Mouse (Mus musculus): Measurements from ENCODE around the gene Mtcl1.

The Mtcl1 gene

DNA sequence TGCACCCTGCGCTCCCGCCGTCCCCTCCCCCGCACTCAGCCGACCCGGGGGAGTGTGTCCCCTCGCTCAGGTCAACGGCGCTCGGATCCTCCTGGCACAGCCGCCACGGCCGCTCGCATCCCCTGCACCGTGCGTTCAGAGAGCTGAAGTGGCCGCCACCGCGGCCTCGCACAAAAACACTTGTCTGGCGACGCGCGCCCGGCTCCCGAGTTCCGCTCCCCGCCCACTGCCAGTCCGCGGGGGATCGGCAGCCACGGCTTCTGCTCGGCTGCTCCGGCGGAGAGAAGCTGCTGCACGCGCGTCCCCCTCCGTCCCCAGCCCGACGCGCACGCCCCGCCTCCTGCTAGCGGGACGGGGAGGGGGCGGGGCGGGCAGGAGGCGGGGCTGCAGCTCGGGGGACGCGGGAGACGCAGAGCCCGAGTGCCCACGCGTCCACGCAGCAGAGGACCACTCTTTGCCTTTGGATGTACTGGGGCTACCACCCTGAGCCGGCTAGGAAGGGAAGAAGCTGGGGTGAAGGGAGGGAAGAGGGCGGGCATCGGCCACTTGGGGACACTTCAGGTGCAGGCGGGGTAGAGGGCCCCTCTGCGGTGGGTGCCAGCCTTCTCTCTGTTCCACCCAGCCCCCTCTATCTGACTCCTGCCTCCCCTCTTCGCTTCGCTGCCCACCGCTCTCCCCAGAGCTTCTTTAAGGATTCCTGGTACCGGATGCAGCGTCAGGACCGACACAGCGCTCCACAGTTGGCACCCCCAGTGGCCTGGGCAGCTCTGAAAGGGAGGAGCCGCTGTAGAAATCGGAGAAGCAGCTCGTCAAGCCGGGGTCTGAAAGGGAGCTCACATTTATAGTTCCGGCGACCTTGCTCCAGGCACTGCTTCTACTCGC lies at the start of gene Mtcl1:
TSS of gene Mtcl1 (minus strand) at position 291 of the 882 bp plus-strand sequence.
- peak; percentile 76 for DNase-seq

DNA sequence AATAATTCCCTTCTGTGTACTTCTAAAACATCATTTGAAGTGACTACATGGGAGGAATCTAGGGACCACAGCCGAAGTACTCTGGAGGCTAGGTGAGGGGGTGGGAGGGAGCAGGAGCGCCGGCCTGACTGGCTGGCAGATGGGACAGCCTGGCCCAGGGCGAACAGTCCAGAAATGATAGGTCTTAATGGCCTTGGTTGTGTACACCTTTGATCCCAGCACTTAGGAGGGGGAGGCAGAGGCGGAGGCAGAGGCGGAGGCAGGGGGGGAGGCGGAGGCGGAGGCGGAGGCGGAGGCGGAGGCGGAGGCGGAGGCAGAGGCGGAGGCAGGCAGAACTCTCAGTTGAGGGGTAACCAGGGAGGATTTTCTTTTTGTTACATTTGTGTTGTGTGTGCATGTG lies 49.0 kb upstream of the Mtcl1 start:
- no peak for DNase-seq

DNA sequence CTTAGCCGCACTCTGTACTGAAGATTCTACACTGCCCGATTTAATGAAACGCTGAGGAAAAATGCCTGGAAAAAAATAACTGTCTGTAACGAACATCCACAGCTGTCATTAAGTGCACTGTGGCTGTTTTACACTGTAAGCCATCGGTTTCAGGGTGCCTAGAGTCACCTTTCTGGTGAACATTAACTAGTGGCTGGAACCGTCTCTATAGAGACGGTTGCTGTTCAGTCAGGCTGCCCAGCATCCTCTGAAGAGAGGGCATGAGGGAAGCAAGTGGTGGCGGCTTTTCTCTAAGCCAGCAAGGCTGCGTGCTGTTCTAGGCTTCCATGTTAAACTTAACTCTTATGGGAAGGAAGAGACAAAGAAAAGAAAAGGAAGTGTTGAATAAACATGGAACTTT lies 47.0 kb upstream of the Mtcl1 start:
- no peak for DNase-seq

DNA sequence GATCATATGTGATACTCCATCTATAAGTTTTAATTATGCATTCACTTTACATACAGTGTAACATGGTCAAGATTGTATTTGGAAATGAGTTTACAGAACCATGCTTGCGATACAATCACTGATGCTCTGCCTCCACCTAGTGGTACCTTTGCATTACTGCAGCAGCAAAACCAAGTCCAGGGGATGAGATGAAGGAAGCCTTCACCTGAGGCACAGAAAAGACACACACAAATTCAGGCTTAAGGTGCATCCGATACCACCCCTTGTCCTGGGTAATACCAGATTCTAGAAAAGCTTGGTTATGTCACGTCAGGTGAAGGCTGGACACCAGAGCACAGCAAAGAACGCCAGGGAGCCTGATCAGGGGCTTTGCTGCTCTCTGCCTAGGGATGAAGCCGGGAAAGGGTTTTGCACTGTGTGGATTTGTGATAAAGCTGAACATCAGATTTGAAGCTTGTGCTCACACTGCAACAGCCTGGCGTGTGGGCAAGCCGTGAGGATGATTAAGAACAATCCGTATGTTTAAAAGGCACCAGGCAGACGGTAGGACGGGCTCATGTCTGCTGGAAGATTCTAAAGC lies 40.6 kb upstream of the Mtcl1 start:
- peak; percentile 39 for DNase-seq

DNA sequence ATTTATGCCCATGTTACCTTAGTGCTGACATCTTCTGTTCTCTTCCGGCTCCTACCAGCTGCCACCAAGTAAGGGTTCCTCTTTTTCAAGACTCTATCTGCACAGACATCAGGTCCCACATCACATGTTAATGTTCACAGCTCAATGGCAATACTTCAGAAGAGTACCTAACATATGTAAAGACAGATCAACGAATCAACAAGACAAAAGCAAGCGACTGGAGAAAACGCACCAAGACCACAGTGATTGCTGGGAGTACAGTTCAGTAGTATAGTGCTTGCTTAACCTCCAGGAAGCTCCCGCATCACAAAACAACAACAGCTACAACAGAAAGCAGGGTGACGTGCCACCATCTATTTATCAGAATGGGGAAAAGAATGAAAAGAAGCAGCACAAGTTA lies 37.0 kb upstream of the Mtcl1 start:
- DNase-seq: no peak

DNA sequence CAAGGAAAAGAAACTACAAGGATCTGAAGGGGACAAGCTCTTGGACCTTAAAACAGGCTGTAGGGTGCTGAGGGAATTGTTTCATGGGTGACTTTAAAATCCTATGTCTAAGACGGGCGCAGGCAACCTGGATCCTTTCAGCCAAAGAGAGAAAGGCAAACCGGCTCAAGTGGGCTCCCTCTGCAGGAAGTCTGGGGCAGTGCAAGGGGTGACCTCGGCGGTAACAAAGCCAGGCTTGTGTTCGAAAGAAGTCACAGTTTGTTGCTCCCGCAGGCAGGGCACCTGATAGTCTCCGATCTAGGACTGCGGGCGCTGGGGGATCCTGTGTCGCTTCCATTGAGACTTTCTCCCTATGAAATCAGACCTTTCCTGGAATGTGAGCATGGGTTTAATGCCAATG lies 36.2 kb upstream of the Mtcl1 start:
- DNase-seq: peak; percentile 79

DNA sequence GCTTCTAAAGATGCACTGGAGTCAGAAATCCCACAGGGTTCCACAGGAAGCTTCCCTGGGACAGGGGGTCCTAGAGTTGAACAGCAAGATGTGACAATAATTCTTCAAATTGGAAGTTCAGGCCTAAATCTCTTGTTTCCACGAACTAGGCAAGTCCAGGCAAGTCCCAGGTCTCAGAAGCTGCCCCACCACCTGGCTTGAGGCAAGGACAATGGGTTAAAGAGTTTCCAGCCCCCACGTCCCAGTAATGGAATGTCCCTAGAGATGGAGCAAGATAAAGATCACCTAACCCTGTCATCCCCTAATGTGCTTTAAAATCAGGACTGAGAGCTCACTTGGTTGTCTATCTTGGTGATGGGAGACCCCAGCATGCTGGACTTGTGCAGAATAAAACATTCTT lies 35.4 kb upstream of the Mtcl1 start:
- no peak for DNase-seq

DNA sequence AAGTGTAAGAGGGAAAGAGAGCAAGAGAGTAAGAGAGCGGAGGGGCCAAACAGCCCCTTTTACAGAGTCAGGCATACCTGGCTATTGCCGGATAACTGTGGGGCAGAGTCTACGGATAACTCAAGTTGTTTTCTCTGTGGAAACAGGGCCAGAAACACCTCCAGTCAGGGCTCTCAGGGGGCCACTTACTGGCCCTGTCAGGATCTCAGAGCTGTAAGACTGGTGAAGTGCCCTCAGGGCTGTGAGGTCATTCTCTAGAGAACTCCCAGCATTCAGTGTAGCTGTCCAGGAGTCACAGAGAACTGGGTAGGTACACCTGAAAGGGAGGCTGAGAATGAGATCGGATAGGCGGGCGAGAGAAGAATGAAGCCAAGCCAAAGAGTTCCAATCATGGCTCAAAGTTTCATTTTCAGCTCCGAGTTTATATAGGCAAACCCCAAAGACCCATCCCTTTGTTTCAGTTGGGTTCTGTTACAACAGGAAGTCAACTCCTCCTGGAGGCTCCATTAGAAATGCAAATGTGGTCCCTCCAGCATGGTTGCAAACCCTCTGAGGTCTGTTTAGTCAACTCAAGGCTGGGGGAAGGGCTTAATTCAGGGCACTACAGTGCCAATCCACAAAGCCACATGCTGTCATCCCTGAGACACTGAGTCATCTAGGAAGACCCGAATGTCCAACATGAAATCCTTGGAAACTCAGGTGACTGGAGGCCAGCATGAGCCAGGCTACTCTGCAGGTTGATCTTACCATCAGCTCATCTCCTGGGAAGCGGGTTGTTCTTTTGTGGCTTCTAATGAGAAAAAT lies 34.3 kb upstream of the Mtcl1 start:
- no peak for DNase-seq

DNA sequence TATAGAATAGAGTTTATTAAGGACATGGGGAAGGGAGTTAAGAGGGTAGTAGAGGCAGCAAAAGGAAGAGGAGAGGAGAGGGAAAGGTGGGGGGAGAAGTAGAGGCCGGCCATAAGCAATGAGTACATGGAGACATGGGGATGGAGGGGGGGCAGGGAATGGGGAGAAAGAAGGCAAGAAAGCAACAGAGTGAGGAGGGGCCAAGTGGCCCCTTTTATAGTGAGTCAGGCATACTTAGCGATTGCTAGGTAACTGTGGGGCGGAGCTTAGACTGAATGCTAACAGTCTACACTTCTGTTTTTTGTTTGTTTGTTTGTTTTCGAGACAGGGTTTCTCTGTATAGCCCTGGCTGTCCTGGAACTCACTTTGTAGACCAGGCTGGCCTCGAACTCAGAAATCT lies 31.7 kb upstream of the Mtcl1 start:
- DNase-seq: no peak

DNA sequence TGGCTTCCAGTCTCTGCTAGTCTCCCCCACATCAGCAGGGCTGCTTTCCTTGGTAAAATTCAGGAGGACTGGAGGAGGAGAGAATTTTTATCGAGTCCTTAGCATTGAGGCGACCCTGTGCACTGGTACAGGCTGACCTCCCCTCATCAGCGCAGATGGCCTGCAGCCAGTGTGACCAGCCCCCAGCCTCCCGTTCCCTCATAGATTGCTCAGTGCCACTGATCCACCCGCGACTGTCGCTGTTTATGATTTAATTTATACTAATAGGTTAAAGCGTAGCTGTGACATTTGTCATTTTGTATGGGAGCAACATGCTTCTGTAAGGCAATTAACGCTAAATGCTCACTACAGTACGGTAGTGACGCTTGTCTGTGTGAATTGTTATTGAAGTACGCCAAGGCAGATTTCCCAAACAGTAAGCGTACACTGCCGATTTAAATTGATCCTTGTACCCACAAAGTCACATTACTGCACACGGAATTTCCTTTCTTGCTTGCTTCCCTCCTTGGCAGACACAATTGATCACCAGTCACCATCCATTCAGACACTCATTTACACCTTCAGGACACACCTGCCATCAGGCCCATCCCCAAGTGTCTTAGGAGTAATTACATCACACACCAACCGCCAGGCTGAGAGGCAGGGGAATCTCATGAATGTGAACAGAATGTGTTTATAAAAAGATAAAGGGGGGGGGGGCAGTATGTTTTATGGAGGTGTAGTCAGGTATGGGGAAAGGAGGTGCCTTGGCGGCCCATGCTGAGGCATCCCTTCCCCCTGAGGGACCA lies 31.1 kb upstream of the Mtcl1 start:
- DNase-seq: no peak

DNA sequence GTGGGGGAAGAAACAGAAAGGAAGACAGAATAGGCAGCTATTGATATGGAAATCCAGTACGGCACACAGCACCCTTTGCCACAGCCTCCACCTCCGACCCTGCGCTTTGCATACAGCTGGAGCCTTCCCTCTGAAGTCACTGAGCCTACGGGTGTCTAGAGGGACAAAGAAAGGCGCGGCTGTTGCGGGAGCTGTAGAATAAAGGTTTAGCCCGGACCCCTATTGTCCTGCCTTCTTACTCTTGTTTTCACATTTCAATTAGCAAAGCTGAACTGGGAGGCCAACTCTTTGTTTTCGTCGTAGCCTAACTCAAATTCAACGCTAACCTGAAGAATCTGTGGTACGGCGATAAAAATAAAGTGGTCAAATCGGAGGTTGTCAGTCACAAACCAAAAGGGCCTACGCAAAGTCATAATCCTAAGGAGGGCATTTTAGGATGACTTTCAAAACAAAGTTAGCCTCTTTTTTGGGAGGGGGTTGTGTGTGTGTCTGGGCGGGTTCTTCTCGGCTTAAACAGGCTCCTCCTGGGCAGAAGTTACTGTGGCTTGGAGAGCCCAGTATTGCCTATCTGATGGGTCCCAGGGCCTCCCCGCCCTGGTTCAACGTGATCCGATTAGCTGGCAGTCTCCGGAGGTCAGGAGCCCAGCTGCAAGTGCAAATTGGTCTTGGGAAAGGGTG lies 30.4 kb upstream of the Mtcl1 start:
- no peak for DNase-seq

DNA sequence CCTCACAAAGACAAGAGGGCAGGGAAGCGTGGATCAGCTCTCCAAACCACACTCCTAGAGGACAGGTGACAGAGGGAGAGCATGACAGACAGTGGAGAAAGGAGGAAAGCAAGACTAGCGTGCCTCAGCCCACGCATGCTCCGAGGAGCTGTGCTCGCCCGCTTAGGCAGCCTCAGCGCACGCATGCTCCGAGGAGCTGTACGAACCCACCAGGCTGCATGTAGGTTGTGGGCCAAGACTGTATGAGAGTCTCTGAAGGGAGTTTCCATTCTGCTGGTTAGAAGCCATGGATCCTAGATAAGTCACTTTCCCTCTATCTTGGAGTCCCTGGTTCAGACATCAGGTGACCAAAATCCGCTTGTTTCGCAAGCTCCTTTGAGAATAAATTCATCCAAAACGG lies 29.8 kb upstream of the Mtcl1 start:
- DNase-seq: no peak

DNA sequence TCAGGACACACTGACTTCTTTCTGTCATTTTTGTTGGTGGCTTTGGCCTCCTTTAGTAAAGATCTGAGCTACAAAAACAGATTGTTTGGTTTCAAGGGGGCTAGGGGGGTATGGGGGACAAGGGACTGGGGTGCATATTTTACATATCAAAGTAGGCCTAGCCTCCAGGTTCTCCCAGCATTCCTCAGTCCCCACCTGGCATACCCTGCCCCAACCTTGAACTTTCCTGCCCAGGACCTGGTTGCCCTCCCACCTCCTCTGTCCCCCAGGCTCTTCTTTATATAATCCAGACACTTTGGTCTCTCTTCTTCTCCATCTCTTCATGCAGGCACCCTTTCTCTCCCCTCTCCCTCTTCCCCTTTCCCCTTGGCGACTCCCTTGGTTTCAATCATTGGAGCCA lies 23.7 kb upstream of the Mtcl1 start:
- DNase-seq: no peak

DNA sequence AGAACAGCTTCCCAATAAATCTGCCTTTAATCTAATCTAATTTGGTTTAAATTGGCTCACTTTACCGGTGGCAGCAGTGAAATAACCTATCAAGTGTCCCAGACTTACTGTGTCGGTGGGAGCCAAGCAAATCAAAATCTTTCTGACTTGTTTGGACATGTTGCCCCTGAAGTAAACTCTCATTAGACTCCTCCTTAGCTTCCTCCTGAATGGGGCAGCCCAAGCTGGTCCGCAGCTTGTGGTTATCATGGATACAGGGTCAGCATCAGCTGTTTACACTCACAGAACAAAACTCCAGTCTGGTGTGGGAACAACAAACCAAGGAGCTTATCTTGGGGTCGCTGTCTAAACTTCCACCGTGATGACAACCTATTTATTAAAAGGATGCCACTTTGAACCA lies 22.2 kb upstream of the Mtcl1 start:
- DNase-seq: no peak

DNA sequence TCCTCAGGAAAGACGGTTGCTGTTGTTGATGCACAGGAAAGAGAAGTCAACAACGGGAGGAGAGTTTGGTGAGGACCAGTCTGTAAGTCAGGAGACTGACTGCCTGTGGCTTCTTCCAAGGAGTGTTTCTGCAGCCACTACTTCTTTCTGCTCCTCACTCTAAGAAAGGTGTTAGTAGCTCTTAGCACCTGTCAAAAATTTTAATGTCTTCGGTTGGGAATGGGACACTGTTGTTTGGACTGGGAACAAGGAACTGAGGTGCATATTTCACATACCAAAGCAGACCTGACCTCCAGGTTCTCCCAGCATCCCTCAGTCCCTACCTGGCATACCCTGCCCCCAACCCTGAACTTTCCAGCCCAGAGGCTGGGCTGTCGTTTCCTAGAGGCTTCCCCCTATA lies 21.7 kb upstream of the Mtcl1 start:
- DNase-seq: no peak

DNA sequence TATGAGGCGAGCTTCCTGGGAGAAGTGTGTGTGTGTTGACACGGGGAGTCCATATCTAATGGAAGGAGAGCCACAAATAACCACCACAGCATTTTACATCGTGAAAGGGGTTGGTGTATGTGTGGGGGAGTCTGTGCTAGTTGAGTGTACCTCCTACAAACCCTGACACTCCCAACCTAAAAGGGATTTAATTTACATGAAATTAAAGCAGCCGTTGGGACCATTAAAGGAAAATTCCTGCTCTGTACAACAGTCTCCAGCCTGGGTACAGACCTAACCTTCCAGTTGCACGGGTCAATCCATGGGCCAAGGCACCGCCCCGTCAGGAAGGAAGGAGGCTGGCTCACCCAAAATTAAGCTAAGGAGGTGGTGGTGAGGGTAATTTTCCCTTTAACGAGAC lies 20.5 kb upstream of the Mtcl1 start:
- no peak for DNase-seq

DNA sequence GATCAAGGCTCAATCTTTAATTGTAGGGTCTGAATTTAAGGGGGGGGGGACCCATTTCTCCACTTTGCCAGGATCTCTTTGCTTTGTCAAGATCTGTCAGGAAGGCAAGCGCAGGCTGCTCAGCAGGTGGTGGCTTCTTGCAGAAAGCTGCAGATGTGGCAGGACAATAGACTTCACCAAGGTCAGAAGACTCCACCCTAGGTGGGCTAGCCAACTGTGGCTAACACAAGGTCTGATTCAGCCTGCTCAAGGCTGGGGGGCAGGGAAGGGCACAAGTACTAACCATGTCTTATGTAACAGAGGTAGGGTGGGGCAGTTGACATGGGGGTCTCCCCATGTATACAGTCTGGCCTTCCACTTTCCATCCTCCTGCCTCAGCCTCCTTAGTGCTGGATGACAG lies 7.7 kb upstream of the Mtcl1 start:
- no peak for DNase-seq

DNA sequence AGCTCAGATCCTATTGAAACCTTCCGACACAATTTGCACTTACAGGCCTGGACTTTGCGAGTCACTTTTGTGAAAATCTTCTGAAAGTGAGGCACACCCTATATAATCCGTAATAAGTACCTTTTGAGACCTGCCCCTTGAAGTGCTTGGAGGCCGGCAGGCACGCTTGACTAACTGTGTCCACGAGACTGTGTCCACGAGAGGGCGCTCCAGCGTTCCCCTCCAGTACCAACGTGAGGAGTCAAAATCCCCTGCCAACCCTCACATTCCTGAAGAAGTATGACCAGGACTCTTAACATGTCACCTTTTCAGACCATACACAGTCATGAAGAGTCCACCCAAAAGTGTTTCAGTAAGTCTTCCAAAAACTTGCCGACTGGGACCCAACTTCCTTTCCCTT lies 1.6 kb upstream of the Mtcl1 start:
- peak; percentile 89 for DNase-seq

DNA sequence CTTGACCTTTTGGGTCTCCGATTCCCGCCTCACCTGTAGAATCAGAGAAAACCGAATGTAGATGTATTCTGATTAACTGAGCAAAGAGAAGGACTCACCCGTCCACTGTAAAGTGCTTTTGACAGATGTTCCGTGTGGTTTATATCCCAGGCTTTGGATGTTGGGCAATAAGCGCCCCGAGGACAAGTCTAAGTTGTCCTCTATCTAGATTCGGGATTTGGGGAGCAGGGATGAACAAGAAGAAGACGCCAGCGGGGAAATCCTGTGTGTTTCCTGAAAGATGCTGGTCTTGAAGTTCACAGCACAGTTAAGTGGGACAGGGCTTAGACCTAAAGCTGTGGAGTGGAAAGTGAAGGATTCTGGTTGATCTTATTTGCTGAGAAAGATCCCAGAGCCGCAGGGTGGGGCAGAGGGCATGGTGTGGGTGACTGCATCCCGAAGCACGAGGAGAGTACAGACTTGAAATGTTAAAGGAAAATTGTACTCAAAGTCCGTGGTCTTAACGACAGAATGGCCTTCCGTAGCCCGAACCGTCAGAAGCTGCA lies 1.0 kb upstream of the Mtcl1 start:
- peak; percentile 7 for DNase-seq

DNA sequence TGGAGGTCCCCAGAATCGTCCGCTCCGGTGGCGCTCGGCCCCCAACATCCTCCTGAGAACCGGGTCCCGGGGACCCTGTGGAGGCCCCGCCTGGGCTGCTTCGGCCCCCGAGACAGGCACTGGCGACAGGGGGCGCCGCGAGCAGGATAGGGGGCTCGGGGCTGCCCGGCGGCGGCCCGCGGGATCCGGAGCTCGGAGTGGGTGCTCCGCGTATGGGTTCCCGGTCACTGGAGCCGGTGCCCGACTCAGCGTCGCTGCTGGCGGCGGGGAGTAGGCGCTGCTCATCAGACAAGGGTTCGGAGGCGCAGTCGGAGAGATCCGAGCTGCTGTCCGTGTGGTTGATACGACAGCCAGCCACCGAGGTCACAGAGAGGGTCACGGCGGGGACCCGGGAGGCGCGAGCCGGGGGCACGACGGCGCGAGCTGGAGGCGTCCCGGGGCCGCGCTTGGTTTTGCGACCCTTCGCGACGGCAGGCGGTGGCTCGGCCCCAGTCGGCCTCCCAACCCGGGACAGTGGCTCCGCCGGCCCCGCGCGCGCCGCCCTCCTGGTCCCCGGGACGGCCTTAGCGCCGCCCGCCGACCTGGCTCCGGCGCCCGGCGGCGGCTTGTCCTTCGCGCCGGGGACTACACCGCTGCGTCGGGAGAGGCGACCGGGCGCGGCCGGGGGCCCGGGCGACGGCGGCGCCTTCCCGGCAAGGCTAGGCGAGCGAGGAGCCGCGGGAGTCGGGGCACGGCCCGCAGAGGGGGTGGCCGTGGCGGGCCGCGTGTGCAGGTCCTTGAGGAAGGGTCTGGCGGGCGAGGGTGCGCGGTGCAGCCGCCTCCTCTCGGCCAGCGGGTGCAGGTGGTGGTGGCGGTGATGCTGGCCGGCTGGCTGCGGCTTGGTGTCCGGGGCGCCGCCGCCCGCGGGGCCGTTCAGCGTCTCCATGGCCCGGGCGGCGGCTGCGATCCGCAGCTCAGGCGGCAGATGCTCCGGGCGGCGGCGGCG lies 837 bp downstream of the Mtcl1 start:
- peak; percentile 52 for DNase-seq

DNA sequence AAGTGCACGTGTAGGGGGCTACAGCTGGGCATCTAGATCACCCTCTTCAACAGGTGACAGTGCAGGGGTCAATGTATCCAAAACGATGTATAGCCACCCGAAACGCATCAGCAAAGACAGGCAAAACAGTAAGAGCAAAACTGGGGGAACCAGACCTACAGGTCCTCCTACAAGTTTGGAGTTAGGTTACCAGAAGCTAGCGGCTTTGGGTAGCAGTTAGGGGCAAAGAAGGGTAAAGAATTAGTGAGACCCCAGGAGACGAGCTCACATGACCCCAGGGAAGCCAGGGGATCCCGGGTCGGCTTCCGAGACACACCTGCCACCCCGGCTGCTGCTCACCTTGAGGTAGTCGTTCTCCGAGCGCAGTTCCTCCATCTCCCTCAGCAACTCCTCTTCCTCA lies 1.6 kb downstream of the Mtcl1 start:
- DNase-seq: no peak
